Comparison of ENCODE assay signal across 12 mouse cellular contexts in genomic region chr3:142280366-142281092, GRCm38 (mm10).
DNase-seq lines count a peak whose midpoint lies in the region; ATAC-seq and TF ChIP-seq lines count a peak whose summit lies in the region.
"Had no signal": no experiment of that assay in that cellular context is flagged by ENCODE, and none has a peak within 500 bp of the region (broad histone marks: within the 10 kb centered on the region; RNA-seq: fewer than 3 reads in every experiment).

No protein-coding gene starts in this region.

- H3K27me3 ChIP-seq in forebrain, embryonic 13.5 days: no peaks in the 10 kb centered on the region
- H3K27me3 ChIP-seq in forebrain, embryonic 11.5 days (ENCODE audit: control insufficient read depth, insufficient read depth, low read length): no peaks in the 10 kb centered on the region
- H3K27me3 ChIP-seq in kidney, embryonic 16.5 days (ENCODE audit: insufficient read depth, low read length): no peaks in the 10 kb centered on the region

- H3K4me3 ChIP-seq in forebrain, embryonic 13.5 days: no peak overlapping the region
- no peak overlapping the region for H3K4me3 ChIP-seq in forebrain, embryonic 11.5 days (ENCODE audit: low read depth, low read length)
- H3K4me3 ChIP-seq in kidney, embryonic 16.5 days (ENCODE audit: low read length): no peak overlapping the region
- H3K4me3 ChIP-seq in embryonic fibroblast, embryonic 13.5 days (ENCODE audit: insufficient read depth, low read length): no peak overlapping the region

- 0 out of 2 replicates have a peak, but pooled peaks have one; percentile 42 for ATAC-seq in forebrain, embryonic 13.5 days
- no peak for ATAC-seq in forebrain, embryonic 11.5 days (replicated peaks; ENCODE audit: low FRiP score)
- peak; percentile 72 for ATAC-seq in kidney, embryonic 16.5 days (ENCODE audit: low FRiP score, low TSS enrichment)
- peak; percentile 53; the same call in 1 of the 2 replicates for ATAC-seq in megakaryocyte-erythroid progenitor cell, adult 5-6 weeks (replicated peaks; ENCODE audit: low FRiP score, low TSS enrichment, poor library complexity, severe bottlenecking)

- H3K36me3 ChIP-seq in forebrain, embryonic 13.5 days (ENCODE audit: poor library complexity, severe bottlenecking): no peaks in the 10 kb centered on the region
- no peaks in the 10 kb centered on the region for H3K36me3 ChIP-seq in forebrain, embryonic 11.5 days (ENCODE audit: control insufficient read depth, insufficient read depth, low read length)
- H3K36me3 ChIP-seq in kidney, embryonic 16.5 days (ENCODE audit: insufficient read depth, low read length): peaks cover 20% of the 10 kb centered on the region

- H3K9me3 ChIP-seq in forebrain, embryonic 13.5 days (replicated peaks): no peaks in the 10 kb centered on the region
- no peaks in the 10 kb centered on the region for H3K9me3 ChIP-seq in forebrain, embryonic 11.5 days (ENCODE audit: control insufficient read depth, low read length)
- H3K9me3 ChIP-seq in kidney, embryonic 16.5 days (ENCODE audit: low read length): no peaks in the 10 kb centered on the region
- H3K9me3 ChIP-seq: G1E had no signal

- no peak for DNase-seq in forebrain, embryonic 11.5 days (ENCODE audit: low spot score)
- no peak for DNase-seq in kidney, adult 18-20 months
- DNase-seq in Muller cell, postnatal 12 days (ENCODE audit: inconsistent ontology term): no peak
- DNase-seq in cerebellum, adult 11 months: no peak
- DNase-seq: heart, postnatal 36 days; kidney, adult 11 months; right cerebral cortex, adult 18-20 months had no signal

- H3K9ac ChIP-seq in forebrain, embryonic 13.5 days: no peak overlapping the region
- no peak overlapping the region for H3K9ac ChIP-seq in forebrain, embryonic 11.5 days (ENCODE audit: low read length)
- no peak overlapping the region for H3K9ac ChIP-seq in kidney, embryonic 16.5 days (replicated peaks; ENCODE audit: low read length)

- H3K4me2 ChIP-seq in forebrain, embryonic 13.5 days: no peak overlapping the region
- no peak overlapping the region for H3K4me2 ChIP-seq in forebrain, embryonic 11.5 days (ENCODE audit: low read depth, low read length, severe bottlenecking)
- H3K4me2 ChIP-seq in kidney, embryonic 16.5 days (replicated peaks; ENCODE audit: low read depth, low read length): no peak overlapping the region

- 58% methylated on average over 6 of the region's 6 CpGs for WGBS in forebrain, embryonic 13.5 days
- 76% methylated on average over 6 of the region's 6 CpGs for WGBS in forebrain, embryonic 11.5 days
- 59% methylated on average over 6 of the region's 6 CpGs for WGBS in kidney, embryonic 16.5 days

- no peak for TF ChIP-seq POLR2A in embryonic fibroblast, embryonic 13.5 days (IDR thresholded peaks at IDR 0.05; ENCODE audit: low read depth, low read length)

- H3K4me1 ChIP-seq in forebrain, embryonic 13.5 days: 0 out of 2 replicates have a peak, but pooled peaks cover 5% of the 10 kb centered on the region
- no peaks in the 10 kb centered on the region for H3K4me1 ChIP-seq in forebrain, embryonic 11.5 days (replicated peaks; ENCODE audit: control insufficient read depth, insufficient read depth, low read length)
- peaks cover 7% of the 10 kb centered on the region; the same call in 1 of the 2 replicates for H3K4me1 ChIP-seq in kidney, embryonic 16.5 days (ENCODE audit: insufficient read depth, low read length)
- H3K4me1 ChIP-seq in embryonic fibroblast, embryonic 13.5 days (ENCODE audit: control insufficient read depth, insufficient read depth, low read length): peaks cover 15% of the 10 kb centered on the region

- TF ChIP-seq CTCF in embryonic fibroblast, embryonic 13.5 days (IDR thresholded peaks at IDR 0.05; ENCODE audit: borderline replicate concordance, insufficient read depth, low read length): no peak

- no peak overlapping the region for H3K27ac ChIP-seq in forebrain, embryonic 13.5 days
- H3K27ac ChIP-seq in forebrain, embryonic 11.5 days (ENCODE audit: low read depth, low read length): no peak overlapping the region
- peak overlapping the region; percentile 46; the same call in 1 of the 2 replicates for H3K27ac ChIP-seq in kidney, embryonic 16.5 days (ENCODE audit: low read length)
- H3K27ac ChIP-seq in embryonic fibroblast, embryonic 13.5 days (ENCODE audit: insufficient read depth, low read length): peak overlapping the region; percentile 47; the same call in 1 of the 2 replicates

Comparison
In these comparisons a context has a peak if more than half of its experiments do, and no peak if none do; other contexts are left out.
1. H3K27ac ChIP-seq: peak in kidney, embryonic 16.5 days (single experiment) and embryonic fibroblast, embryonic 13.5 days (single experiment); none in forebrain, embryonic 13.5 days (single experiment) and forebrain, embryonic 11.5 days (single experiment).